7 mouse cellular contexts compared by ENCODE assay signal in the genomic region with DNA sequence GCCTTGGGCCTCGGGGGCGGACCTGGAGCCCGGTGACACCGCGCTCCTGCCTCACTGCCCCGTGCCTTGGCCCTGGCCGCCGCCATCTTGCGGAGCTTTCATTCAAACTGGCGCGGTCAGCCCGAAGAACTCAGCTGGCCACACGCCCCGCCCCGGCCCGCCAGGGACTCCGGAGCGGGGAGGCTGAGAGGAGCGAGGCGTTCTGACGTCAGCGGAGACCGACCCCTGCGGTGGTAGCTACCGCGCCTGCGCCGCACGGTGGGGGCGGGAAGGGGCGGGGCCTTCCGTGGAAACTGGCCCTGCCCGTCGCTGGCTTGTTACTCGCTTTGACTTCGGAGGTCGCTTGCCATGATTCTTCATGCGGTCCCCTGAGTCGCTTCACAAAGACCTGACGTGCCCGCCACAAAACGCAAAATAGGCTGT. TPM values are rescaled to one million over a fixed set of nuclear protein-coding genes. Genes with fewer than 3 reads are reported as not detected.
A peak's percentile ranks its signal among the peaks of the same experiment; 100 is the strongest.
DNase-seq lines count a peak whose midpoint lies in the region; ATAC-seq lines count a peak whose summit lies in the region.

A gene (minus strand): TSS at position 171 of the 423 bp plus-strand sequence.

- H3K4me3 ChIP-seq in intestine, embryonic 15.5 days (replicated peaks), result peak within 1 kb of the TSS; percentile 99
- H3K4me3 ChIP-seq in midbrain, embryonic 10.5 days, result peak within 1 kb of the TSS; percentile 88

- peak within 1 kb of the TSS; percentile 78 for H3K4me2 ChIP-seq in intestine, embryonic 15.5 days (replicated peaks)

- peak; percentile 99 for ATAC-seq in intestine, embryonic 15.5 days

- intact Hi-C loops in gastrocnemius, postnatal 36 days (cut with DNase I), result no loop called here
- intact Hi-C loops in left cerebral cortex, postnatal 25 days (cut with DNase I), result loop anchor here (2.0 kb wide), 3 partner anchors 38 to 142 kb away; a partner anchor contains a TSS

- peak within 1 kb of the TSS; percentile 86 for H3K9ac ChIP-seq in intestine, embryonic 15.5 days

- no peaks in the 10 kb centered on the region for H3K36me3 ChIP-seq in intestine, embryonic 15.5 days
- H3K36me3 ChIP-seq in midbrain, embryonic 10.5 days, result peaks cover 26% of the 10 kb centered on the region

- H3K27ac ChIP-seq in intestine, embryonic 15.5 days, result peak within 1 kb of the TSS; percentile 89
- peak within 1 kb of the TSS; percentile 97 for H3K27ac ChIP-seq in midbrain, embryonic 10.5 days (replicated peaks)

- H3K9me3 ChIP-seq in intestine, embryonic 15.5 days, result no peaks in the 10 kb centered on the region
- peaks cover 5% of the 10 kb centered on the region; the same call in 1 of the 2 replicates for H3K9me3 ChIP-seq in midbrain, embryonic 10.5 days (replicated peaks)

- peak; percentile 99 for DNase-seq in adrenal gland, adult 2 months
- DNase-seq in embryo, embryonic 11.5 days (ENCODE audit: low read depth, low spot score), result peak; percentile 95
- DNase-seq in gastrocnemius, postnatal 36 days, result peak; percentile 95 to 97
- DNase-seq in left cerebral cortex, postnatal 25 days (ENCODE audit: low spot score in 2 of 2), result peak; percentile 95 to 97
- DNase-seq in midbrain, embryonic 10.5 days (ENCODE audit: low spot score), result peak; percentile 98
- DNase-seq in right cerebral cortex, postnatal 4 days, result peak; percentile 97

- WGBS in intestine, embryonic 15.5 days, result 0% methylated on average over 35 of the region's 42 CpGs
- under 1% methylated on average over 42 of the region's 42 CpGs for WGBS in midbrain, embryonic 10.5 days

- H3K4me1 ChIP-seq in intestine, embryonic 15.5 days (replicated peaks), result no peaks in the 10 kb centered on the region
- H3K4me1 ChIP-seq in midbrain, embryonic 10.5 days, result peaks cover 19% of the 10 kb centered on the region

- H3K27me3 ChIP-seq in intestine, embryonic 15.5 days (replicated peaks), result no peaks in the 10 kb centered on the region
- no peaks in the 10 kb centered on the region for H3K27me3 ChIP-seq in midbrain, embryonic 10.5 days (ENCODE audit: low read depth, poor library complexity, severe bottlenecking)

RNA-seq across cellular contexts. Expression of the gene that starts here (rescaled TPM):
- 1 to 10 TPM; 1.1 to 1.9 TPM for total RNA-seq in adrenal gland, adult 2 months (2021)
- polyA plus RNA-seq in adrenal gland, adult 2 months (2012; rRNA removed), result 0.85 and 1.3 TPM in 2 replicates
- under 1 TPM; 0.74 to 0.89 TPM for total RNA-seq in gastrocnemius, postnatal 36 days (2021)
- 10.8 and 12.5 TPM in 2 replicates for polyA plus RNA-seq in intestine, embryonic 15.5 days (2015; fragmentation: Nextera tagmentation; extraction: Ambion mirVana)
- total RNA-seq in left cerebral cortex, postnatal 25 days (2021), result 1 to 10 TPM; 3.5 to 4.4 TPM
- 36.3 and 40.5 TPM in 2 replicates for polyA plus RNA-seq in midbrain, embryonic 10.5 days (2016; fragmentation: Nextera tagmentation; extraction: Ambion mirVana)

Comparison
In these comparisons a context has a peak if more than half of its experiments do, and no peak if none do; other contexts are left out.
1. Peak in every context shown above with its lines: DNase-seq, ATAC-seq, H3K4me3 ChIP-seq and H3K27ac ChIP-seq.
2. Peak in DNase-seq in gastrocnemius, postnatal 36 days; RNA of the gene not detected or under 1 TPM.